Mouse (Mus musculus) testis, adult 2 months (tissue): ENCODE measurements around the gene Otogl.

ENCODE experiments used
- CTCF ChIP-seq: fragments of 200-500 bp; IDR thresholded peaks from 2 replicates; pipeline ENCODE4 v1.5.1; 2012; ENCODE audit warnings: low read depth, mild to moderate bottlenecking, inconsistent platforms, low read length, moderate library complexity; ENCODE audit not compliant: control insufficient read depth, insufficient read depth, insufficient replicate concordance
- POLR2A ChIP-seq: fragments of 200-500 bp; IDR thresholded peaks from 2 replicates; pipeline ENCODE4 v1.6.1; 2012; ENCODE audit warnings: low read depth, mild to moderate bottlenecking, inconsistent platforms, low read length, moderate library complexity; ENCODE audit not compliant: control insufficient read depth

DNA sequence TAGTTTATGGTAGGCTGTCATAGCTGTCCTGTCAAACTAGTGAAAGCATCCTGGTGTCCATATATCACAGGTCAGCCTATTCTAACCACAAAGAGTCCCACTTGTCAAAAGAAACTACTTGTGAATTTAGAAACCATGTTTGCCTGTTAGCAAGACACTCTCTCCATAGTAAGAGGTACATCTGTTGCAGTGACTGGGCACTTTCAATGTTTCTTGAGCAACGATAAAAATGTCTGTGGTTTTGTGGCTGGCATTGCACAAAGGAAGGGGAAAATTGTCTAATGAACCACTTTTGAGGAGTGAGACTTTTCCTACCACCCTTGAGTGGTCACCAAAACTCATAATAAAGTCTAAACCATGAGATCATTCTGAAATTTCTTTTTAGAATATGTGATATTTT, 36.1 kb upstream of the Otogl start:
- no peak for TF ChIP-seq POLR2A
- TF ChIP-seq CTCF, result no peak
